Mouse (Mus musculus) bone marrow macrophage, adult 2 months (primary cell): ENCODE results near the gene Eif4ebp2.

Experiments used
- CTCF ChIP-seq: IDR thresholded peaks from 2 replicates; pipeline ENCODE4 v1.5.1; 2012; ENCODE audit warnings: low read depth, mild to moderate bottlenecking, low read length, moderate library complexity
- POLR2A ChIP-seq: IDR thresholded peaks from 2 replicates; pipeline ENCODE4 v1.6.1; 2012; ENCODE audit warnings: mild to moderate bottlenecking, low read depth, low read length, borderline replicate concordance

DNA sequence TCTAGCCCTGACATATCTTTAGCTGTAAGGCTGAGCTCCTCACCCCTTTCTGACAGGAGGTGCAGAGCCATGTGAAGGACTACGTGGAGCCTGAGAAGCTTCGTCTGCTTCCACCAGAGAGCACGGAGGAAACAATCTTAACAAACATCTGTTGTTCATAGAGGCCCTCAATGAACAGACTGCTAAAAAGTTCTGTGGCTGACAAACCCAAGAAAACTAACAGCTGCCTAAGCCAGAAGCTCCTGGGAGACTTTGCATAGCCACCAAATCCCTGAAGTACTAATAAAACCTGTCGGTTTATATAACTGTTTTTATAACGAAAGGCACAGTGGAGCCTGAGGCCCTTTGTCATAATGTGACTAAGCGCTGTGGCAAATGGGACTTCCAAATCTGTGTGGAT is 9.0 kb downstream of the Eif4ebp2 start:
- TF ChIP-seq POLR2A (no peak), CTCF (no peak)
